Mouse (Mus musculus): Measurements from ENCODE around the gene Fam129a. TPM values are rescaled to one million over a fixed set of nuclear protein-coding genes. Genes with fewer than 3 reads are reported as not detected.
A peak's percentile ranks its signal among the peaks of the same experiment; 100 is the strongest.

Fam129a gene
- polyA plus RNA-seq, 1 experiment: 1.7 TPM

- no peaks in the 10 kb centered on the region for H3K79me2 ChIP-seq (ENCODE audit: control insufficient read depth, insufficient read depth)
- no peak overlapping the region for H3K4me3 ChIP-seq (ENCODE audit: insufficient read depth, poor library complexity, severe bottlenecking)
- no peaks in the 10 kb centered on the region for H3K79me3 ChIP-seq (ENCODE audit: low read depth)
- no peak for TF ChIP-seq MAX (IDR thresholded peaks at IDR 0.05)
- no peak for TF ChIP-seq CTCF (IDR thresholded peaks at IDR 0.05; ENCODE audit: control insufficient read depth, insufficient read depth, insufficient read length)
- TF ChIP-seq CEBPB (IDR thresholded peaks at IDR 0.05; ENCODE audit: low read depth): no peak
- TF ChIP-seq MYOD1 (IDR thresholded peaks at IDR 0.05; ENCODE audit: control insufficient read depth, insufficient read length, low read depth): no peak
- no peak for TF ChIP-seq MYOG (IDR thresholded peaks at IDR 0.05; ENCODE audit: control insufficient read depth, extremely low read depth, insufficient read length)
- no peak for TF ChIP-seq USF1 (IDR thresholded peaks at IDR 0.05; ENCODE audit: low read depth)
- TF ChIP-seq FOSL1 (IDR thresholded peaks at IDR 0.05; ENCODE audit: insufficient read depth, low read length, poor library complexity, severe bottlenecking): no peak
- H3ac ChIP-seq (ENCODE audit: control insufficient read depth, insufficient read length, low read depth): no peak overlapping the region
- no peaks in the 10 kb centered on the region for H3K27me3 ChIP-seq (ENCODE audit: control insufficient read depth, insufficient read depth, insufficient read length)
- H3K36me3 ChIP-seq (ENCODE audit: control insufficient read depth, insufficient read depth): no peaks in the 10 kb centered on the region
Observed at GRCm38 (mm10) chr1:151614320-151614935, 43.4 kb downstream of the Fam129a start.

GRCm38 (mm10) chr1:151615625-151616024, 44.6 kb downstream of the Fam129a start:
- no peaks in the 10 kb centered on the region for H3K79me3 ChIP-seq (ENCODE audit: low read depth)
- H3ac ChIP-seq (ENCODE audit: control insufficient read depth, insufficient read length, low read depth): no peak overlapping the region
- H3K27me3 ChIP-seq (ENCODE audit: control insufficient read depth, insufficient read depth, insufficient read length): no peaks in the 10 kb centered on the region
- TF ChIP-seq MAX (IDR thresholded peaks at IDR 0.05) (no peak), FOSL1 (IDR thresholded peaks at IDR 0.05; ENCODE audit: insufficient read depth, low read length, poor library complexity, severe bottlenecking) (no peak), MYOG (IDR thresholded peaks at IDR 0.05; ENCODE audit: control insufficient read depth, extremely low read depth, insufficient read length) (no peak), MYOD1 (IDR thresholded peaks at IDR 0.05; ENCODE audit: control insufficient read depth, insufficient read length, low read depth) (no peak), CTCF (IDR thresholded peaks at IDR 0.05; ENCODE audit: control insufficient read depth, insufficient read depth, insufficient read length) (no peak), CEBPB (IDR thresholded peaks at IDR 0.05; ENCODE audit: low read depth) (no peak), USF1 (IDR thresholded peaks at IDR 0.05; ENCODE audit: low read depth) (no peak)
- H3K4me3 ChIP-seq (ENCODE audit: insufficient read depth, poor library complexity, severe bottlenecking): no peak overlapping the region
- no peaks in the 10 kb centered on the region for H3K36me3 ChIP-seq (ENCODE audit: control insufficient read depth, insufficient read depth)
- no peaks in the 10 kb centered on the region for H3K79me2 ChIP-seq (ENCODE audit: control insufficient read depth, insufficient read depth)

GRCm38 (mm10) chr1:151616555-151617205, 45.7 kb downstream of the Fam129a start:
- TF ChIP-seq FOSL1 (IDR thresholded peaks at IDR 0.05; ENCODE audit: insufficient read depth, low read length, poor library complexity, severe bottlenecking): peak; percentile 90
- no peak for TF ChIP-seq CEBPB (IDR thresholded peaks at IDR 0.05; ENCODE audit: low read depth)
- Histone ChIP-seq H3K79me2 (ENCODE audit: control insufficient read depth, insufficient read depth) (no peaks in the 10 kb centered on the region), H3K79me3 (ENCODE audit: low read depth) (no peaks in the 10 kb centered on the region), H3ac (ENCODE audit: control insufficient read depth, insufficient read length, low read depth) (no peak overlapping the region), H3K4me3 (ENCODE audit: insufficient read depth, poor library complexity, severe bottlenecking) (no peak overlapping the region), H3K27me3 (ENCODE audit: control insufficient read depth, insufficient read depth, insufficient read length) (no peaks in the 10 kb centered on the region), H3K36me3 (ENCODE audit: control insufficient read depth, insufficient read depth) (no peaks in the 10 kb centered on the region)

- no peaks in the 10 kb centered on the region for H3K79me3 ChIP-seq (ENCODE audit: low read depth)
- no peak for TF ChIP-seq FOSL1 (IDR thresholded peaks at IDR 0.05; ENCODE audit: insufficient read depth, low read length, poor library complexity, severe bottlenecking)
- no peak for TF ChIP-seq MYOG (IDR thresholded peaks at IDR 0.05; ENCODE audit: control insufficient read depth, extremely low read depth, insufficient read length)
- TF ChIP-seq MAX (IDR thresholded peaks at IDR 0.05): no peak
- no peaks in the 10 kb centered on the region for H3K36me3 ChIP-seq (ENCODE audit: control insufficient read depth, insufficient read depth)
- H3K4me3 ChIP-seq (ENCODE audit: insufficient read depth, poor library complexity, severe bottlenecking): no peak overlapping the region
- no peaks in the 10 kb centered on the region for H3K79me2 ChIP-seq (ENCODE audit: control insufficient read depth, insufficient read depth)
- H3ac ChIP-seq (ENCODE audit: control insufficient read depth, insufficient read length, low read depth): no peak overlapping the region
- no peaks in the 10 kb centered on the region for H3K27me3 ChIP-seq (ENCODE audit: control insufficient read depth, insufficient read depth, insufficient read length)
Observed at GRCm38 (mm10) chr1:151618251-151618650, 47.3 kb downstream of the Fam129a start.

GRCm38 (mm10) chr1:151619281-151619711, 48.3 kb downstream of the Fam129a start:
- H3K79me3 ChIP-seq (ENCODE audit: low read depth): no peaks in the 10 kb centered on the region
- H3K36me3 ChIP-seq (ENCODE audit: control insufficient read depth, insufficient read depth): no peaks in the 10 kb centered on the region
- H3K27me3 ChIP-seq (ENCODE audit: control insufficient read depth, insufficient read depth, insufficient read length): no peaks in the 10 kb centered on the region
- no peak overlapping the region for H3ac ChIP-seq (ENCODE audit: control insufficient read depth, insufficient read length, low read depth)
- no peak overlapping the region for H3K4me3 ChIP-seq (ENCODE audit: insufficient read depth, poor library complexity, severe bottlenecking)
- H3K79me2 ChIP-seq (ENCODE audit: control insufficient read depth, insufficient read depth): no peaks in the 10 kb centered on the region
- TF ChIP-seq CEBPB (IDR thresholded peaks at IDR 0.05; ENCODE audit: low read depth): no peak
- TF ChIP-seq MAX (IDR thresholded peaks at IDR 0.05): no peak
- no peak for TF ChIP-seq MYOG (IDR thresholded peaks at IDR 0.05; ENCODE audit: control insufficient read depth, extremely low read depth, insufficient read length)
- TF ChIP-seq USF1 (IDR thresholded peaks at IDR 0.05; ENCODE audit: low read depth): no peak
- no peak for TF ChIP-seq MYOD1 (IDR thresholded peaks at IDR 0.05; ENCODE audit: control insufficient read depth, insufficient read length, low read depth)
- no peak for TF ChIP-seq CTCF (IDR thresholded peaks at IDR 0.05; ENCODE audit: control insufficient read depth, insufficient read depth, insufficient read length)
- no peak for TF ChIP-seq FOSL1 (IDR thresholded peaks at IDR 0.05; ENCODE audit: insufficient read depth, low read length, poor library complexity, severe bottlenecking)

GRCm38 (mm10) chr1:151620730-151621129, 49.7 kb downstream of the Fam129a start:
- no peaks in the 10 kb centered on the region for H3K79me2 ChIP-seq (ENCODE audit: control insufficient read depth, insufficient read depth)
- TF ChIP-seq MYOG (IDR thresholded peaks at IDR 0.05; ENCODE audit: control insufficient read depth, extremely low read depth, insufficient read length) (no peak), MAX (IDR thresholded peaks at IDR 0.05) (no peak), MYOD1 (IDR thresholded peaks at IDR 0.05; ENCODE audit: control insufficient read depth, insufficient read length, low read depth) (no peak), CEBPB (IDR thresholded peaks at IDR 0.05; ENCODE audit: low read depth) (no peak), USF1 (IDR thresholded peaks at IDR 0.05; ENCODE audit: low read depth) (no peak), FOSL1 (IDR thresholded peaks at IDR 0.05; ENCODE audit: insufficient read depth, low read length, poor library complexity, severe bottlenecking) (no peak), CTCF (IDR thresholded peaks at IDR 0.05; ENCODE audit: control insufficient read depth, insufficient read depth, insufficient read length) (no peak)
- H3K4me3 ChIP-seq (ENCODE audit: insufficient read depth, poor library complexity, severe bottlenecking): no peak overlapping the region
- no peak overlapping the region for H3ac ChIP-seq (ENCODE audit: control insufficient read depth, insufficient read length, low read depth)
- H3K36me3 ChIP-seq (ENCODE audit: control insufficient read depth, insufficient read depth): no peaks in the 10 kb centered on the region
- H3K27me3 ChIP-seq (ENCODE audit: control insufficient read depth, insufficient read depth, insufficient read length): no peaks in the 10 kb centered on the region
- H3K79me3 ChIP-seq (ENCODE audit: low read depth): no peaks in the 10 kb centered on the region

Data from C2C12 (cell line).